Mouse (Mus musculus): ENCODE data around the gene Rorb.

Rorb gene

GRCm38 (mm10) chr19:19005144-19005543, 105.9 kb downstream of the Rorb start:
- DNase-seq (ENCODE audit: low read depth), result no peak

GRCm38 (mm10) chr19:19004023-19004656, 106.9 kb downstream of the Rorb start:
- DNase-seq (ENCODE audit: low read depth), result no peak

GRCm38 (mm10) chr19:18998966-18999365, 112.0 kb downstream of the Rorb start:
- no peak for DNase-seq (ENCODE audit: low read depth)

GRCm38 (mm10) chr19:18997711-18998110, 113.3 kb downstream of the Rorb start:
- DNase-seq (ENCODE audit: low read depth), result no peak

- no peak for DNase-seq (ENCODE audit: low read depth)
Observed at GRCm38 (mm10) chr19:18979996-18980395, 131.0 kb downstream of the Rorb start.

- DNase-seq (ENCODE audit: low read depth), result peak; percentile 19
Observed at GRCm38 (mm10) chr19:18974796-18975660, 136.0 kb downstream of the Rorb start.

GRCm38 (mm10) chr19:18969386-18969785, 141.6 kb downstream of the Rorb start:
- DNase-seq (ENCODE audit: low read depth), result no peak

- DNase-seq (ENCODE audit: low read depth), result no peak
Observed at GRCm38 (mm10) chr19:18967307-18967706, 143.7 kb downstream of the Rorb start.

- no peak for DNase-seq (ENCODE audit: low read depth)
Observed at GRCm38 (mm10) chr19:18959862-18960261, 151.1 kb downstream of the Rorb start.

- DNase-seq (ENCODE audit: low read depth), result no peak
Observed at GRCm38 (mm10) chr19:18952806-18953205, 158.2 kb downstream of the Rorb start.

GRCm38 (mm10) chr19:18947193-18947592, 163.8 kb downstream of the Rorb start:
- no peak for DNase-seq (ENCODE audit: low read depth)

GRCm38 (mm10) chr19:18945265-18945664, 165.7 kb downstream of the Rorb start:
- no peak for DNase-seq (ENCODE audit: low read depth)

- DNase-seq (ENCODE audit: low read depth), result no peak
Observed at GRCm38 (mm10) chr19:18941391-18941790, 169.6 kb downstream of the Rorb start.

GRCm38 (mm10) chr19:18911755-18912340, 199.1 kb downstream of the Rorb start:
- no peak for DNase-seq (ENCODE audit: low read depth)

- DNase-seq (ENCODE audit: low read depth), result no peak
Observed at GRCm38 (mm10) chr19:18909641-18910040, 201.4 kb downstream of the Rorb start.

GRCm38 (mm10) chr19:18905511-18905910, 205.5 kb downstream of the Rorb start:
- DNase-seq (ENCODE audit: low read depth), result no peak

- DNase-seq (ENCODE audit: low read depth), result no peak
Observed at GRCm38 (mm10) chr19:18902694-18903067, 208.3 kb downstream of the Rorb start.

GRCm38 (mm10) chr19:18902041-18902693, 208.8 kb downstream of the Rorb start:
- no peak for DNase-seq (ENCODE audit: low read depth)

- DNase-seq (ENCODE audit: low read depth), result no peak
Observed at GRCm38 (mm10) chr19:18898238-18898637, 212.8 kb downstream of the Rorb start.

- peak; percentile 95 for DNase-seq (ENCODE audit: low read depth)
Observed at GRCm38 (mm10) chr19:18890216-18890615, 220.8 kb downstream of the Rorb start.

GRCm38 (mm10) chr19:18889632-18890031, 221.4 kb downstream of the Rorb start:
- DNase-seq (ENCODE audit: low read depth), result no peak

GRCm38 (mm10) chr19:18889117-18889627, 221.8 kb downstream of the Rorb start:
- no peak for DNase-seq (ENCODE audit: low read depth)
